Mouse (Mus musculus) heart, embryonic 15.5 days (tissue): ENCODE measurements around the gene Htr1d. TPM values are rescaled to one million over a fixed set of nuclear protein-coding genes. Genes with fewer than 3 reads are reported as not detected.
A peak's percentile ranks its signal among the peaks of the same experiment; 100 is the strongest.

Source experiments
- ATAC-seq: fragments of 200-750 bp; cut with Nextera tagmentation; replicated peaks from 2 replicates; pipeline ENCODE4 v1.8.0; 2017; ENCODE audit warnings: low read depth, moderate TSS enrichment; ENCODE audit not compliant: insufficient number of reproducible peaks, insufficient read depth, low FRiP score
- H3K27ac ChIP-seq: fragments of 300-500 bp; sonication (generic); 2 replicates; pipeline ENCODE4 v1.5.1; 2015; ENCODE audit warnings: mild to moderate bottlenecking, inconsistent platforms
- H3K27me3 ChIP-seq: fragments of 300-500 bp; sonication (generic); 2 replicates; pipeline ENCODE4 v1.6.1; 2015; ENCODE audit warnings: inconsistent platforms
- H3K36me3 ChIP-seq: fragments of 300-500 bp; sonication (generic); 2 replicates; pipeline ENCODE4 v1.6.1; 2015; ENCODE audit warnings: mild to moderate bottlenecking, inconsistent platforms
- H3K4me1 ChIP-seq: fragments of 300-500 bp; sonication (generic); replicated peaks from 2 replicates; pipeline ENCODE4 v1.6.1; 2015; ENCODE audit warnings: inconsistent platforms
- H3K4me2 ChIP-seq: fragments of 300-500 bp; sonication (generic); 2 replicates; pipeline ENCODE4 v1.6.1; 2015; ENCODE audit warnings: inconsistent platforms, mild to moderate bottlenecking, moderate library complexity
- H3K4me3 ChIP-seq: fragments of 300-500 bp; sonication (generic); 2 replicates; pipeline ENCODE4 v1.5.1; 2015; ENCODE audit warnings: mild to moderate bottlenecking, inconsistent platforms
- H3K9ac ChIP-seq: fragments of 300-500 bp; sonication (generic); 2 replicates; pipeline ENCODE4 v1.6.1; 2015; ENCODE audit warnings: mild to moderate bottlenecking, inconsistent platforms
- H3K9me3 ChIP-seq: fragments of 300-500 bp; sonication (generic); replicated peaks from 2 replicates; pipeline ENCODE4 v1.6.1; 2016; ENCODE audit warnings: inconsistent platforms
- WGBS: fragments of 180-500 bp; shearing (Covaris S2); methylation state at CpG from one replicate; pipeline ENCODE4 v1.1.7; 2015; ENCODE audit warnings: mixed read lengths; 5-methylcytosine and 5-hydroxymethylcytosine counted together
- polyA plus RNA-seq: library from polyadenylated mRNA; unstranded; fragments of >200 nt; fragmentation: Nextera tagmentation; extraction: Ambion mirVana; gene quantifications from 2 replicates; pipeline ENCODE4 v1.2.1, GENCODE M21; 2015

Gene Htr1d
- polyA plus RNA-seq, result 0.18 and 0.37 TPM in 2 replicates

DNA sequence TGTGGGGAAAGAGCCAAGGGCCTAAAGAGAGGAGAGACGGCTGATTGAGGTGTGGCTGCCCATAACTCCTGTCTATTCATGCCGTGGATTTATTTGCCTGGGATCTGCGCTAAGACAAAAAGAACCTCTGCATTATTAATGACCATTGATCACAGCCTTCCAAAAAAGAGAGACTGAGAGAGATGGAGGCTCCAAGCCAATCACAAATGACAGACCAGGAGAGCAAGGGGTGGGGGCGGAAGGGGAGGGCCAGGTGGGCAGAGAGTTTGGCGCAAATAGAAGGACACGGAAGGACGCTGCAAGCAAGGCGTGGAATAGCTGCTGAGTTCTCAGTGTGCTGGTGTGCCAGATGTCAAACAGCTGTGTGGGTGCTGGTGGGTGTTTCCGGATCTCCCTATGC lies at the start of gene Htr1d:
Htr1d (plus strand) TSS at position 301 of the 400 bp plus-strand sequence.
- H3K27ac ChIP-seq, result no peak within 1 kb of the TSS
- H3K4me2 ChIP-seq, result peak within 1 kb of the TSS; percentile 90
- H3K4me1 ChIP-seq, result peaks cover 15% of the 10 kb centered on the region
- 69% methylated on average over 9 of the region's 9 CpGs for WGBS
- ATAC-seq, result no peak
- H3K9me3 ChIP-seq, result no peaks in the 10 kb centered on the region
- peak within 1 kb of the TSS; percentile 52 for H3K4me3 ChIP-seq
- no peaks in the 10 kb centered on the region for H3K36me3 ChIP-seq
- peak within 1 kb of the TSS; percentile 38 for H3K9ac ChIP-seq
- peaks cover 48% of the 10 kb centered on the region for H3K27me3 ChIP-seq

DNA sequence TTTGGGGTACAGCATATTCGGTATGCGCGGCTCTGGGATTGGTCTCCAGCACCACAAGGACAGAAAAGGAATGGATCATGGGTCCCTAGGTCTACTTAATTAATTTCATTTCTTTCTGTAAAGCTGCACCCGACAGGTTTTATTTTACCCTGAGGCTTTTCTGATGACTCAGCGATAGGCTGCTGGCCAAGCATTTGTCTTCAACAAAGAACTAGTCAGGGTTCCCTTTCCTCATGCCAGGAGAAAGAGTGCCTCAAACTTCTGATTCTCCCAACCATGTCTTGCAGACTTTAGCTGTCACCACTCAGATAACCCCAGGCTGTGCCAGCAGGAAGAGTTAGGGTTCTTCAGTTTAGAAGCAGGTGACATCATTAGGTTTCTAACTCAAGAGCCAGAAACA lies 46.3 kb upstream of the Htr1d start:
- H3K36me3 ChIP-seq, result no peaks in the 10 kb centered on the region
- no peak overlapping the region for H3K4me3 ChIP-seq
- H3K4me1 ChIP-seq, result no peaks in the 10 kb centered on the region
- WGBS, result 80% methylated on average over 5 of the region's 5 CpGs
- no peak for ATAC-seq
- H3K9ac ChIP-seq, result no peak overlapping the region
- H3K27ac ChIP-seq, result no peak overlapping the region
- no peak overlapping the region for H3K4me2 ChIP-seq
- H3K27me3 ChIP-seq, result no peaks in the 10 kb centered on the region
- no peaks in the 10 kb centered on the region for H3K9me3 ChIP-seq

DNA sequence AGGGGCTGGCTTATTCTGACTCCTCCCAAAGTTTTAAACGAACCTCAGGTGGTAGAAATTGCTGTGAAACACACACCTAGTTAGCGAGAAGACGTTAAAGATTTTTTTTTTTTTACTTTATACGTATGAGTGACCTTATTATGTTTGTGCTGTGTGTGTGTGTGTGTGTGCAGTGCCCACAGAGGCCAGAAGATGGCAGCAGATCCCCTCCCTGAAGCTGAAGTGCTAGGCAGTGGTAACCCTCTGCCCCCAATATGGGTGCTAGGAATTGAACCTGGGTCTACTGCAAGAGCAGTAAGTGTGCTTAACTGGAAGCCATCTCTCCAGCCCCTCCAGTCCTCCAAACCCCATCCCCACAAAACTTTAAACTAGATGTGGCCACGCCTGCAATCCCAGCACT lies 40.3 kb upstream of the Htr1d start:
- no peaks in the 10 kb centered on the region for H3K9me3 ChIP-seq
- no peak overlapping the region for H3K9ac ChIP-seq
- H3K4me3 ChIP-seq, result no peak overlapping the region
- ATAC-seq, result no peak
- 86% methylated on average over 5 of the region's 5 CpGs for WGBS
- no peaks in the 10 kb centered on the region for H3K36me3 ChIP-seq
- no peaks in the 10 kb centered on the region for H3K4me1 ChIP-seq
- H3K4me2 ChIP-seq, result no peak overlapping the region
- 0 out of 2 replicates have a peak, but pooled peaks cover 3% of the 10 kb centered on the region for H3K27me3 ChIP-seq
- no peak overlapping the region for H3K27ac ChIP-seq

DNA sequence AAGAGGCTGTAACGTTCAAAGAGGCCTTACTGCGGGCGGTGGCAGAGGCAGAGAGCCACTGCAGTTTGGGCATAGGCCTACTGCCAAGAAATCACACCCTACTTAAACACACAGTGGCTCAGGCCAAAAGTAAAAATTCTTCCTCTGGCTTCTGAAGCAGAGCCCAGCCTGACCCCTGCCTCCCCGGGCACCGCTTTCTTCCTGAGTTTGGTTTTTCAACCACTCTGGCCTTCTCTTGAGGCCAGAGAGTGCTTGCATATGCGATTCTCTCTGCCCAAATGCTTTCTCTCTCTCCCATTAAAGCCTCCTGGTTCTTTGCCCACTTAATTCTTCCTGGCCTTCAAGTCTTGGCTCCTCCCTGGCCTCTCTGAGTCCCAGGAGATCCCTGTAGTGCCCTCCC lies 39.5 kb upstream of the Htr1d start:
- Histone ChIP-seq H3K36me3 (no peaks in the 10 kb centered on the region), H3K4me3 (no peak overlapping the region), H3K4me1 (no peaks in the 10 kb centered on the region), H3K27ac (no peak overlapping the region), H3K4me2 (no peak overlapping the region), H3K9ac (no peak overlapping the region), H3K27me3 (peaks cover 8% of the 10 kb centered on the region; the same call in 1 of the 2 replicates), H3K9me3 (no peaks in the 10 kb centered on the region)
- ATAC-seq, result no peak
- 73% methylated on average over 6 of the region's 6 CpGs for WGBS

DNA sequence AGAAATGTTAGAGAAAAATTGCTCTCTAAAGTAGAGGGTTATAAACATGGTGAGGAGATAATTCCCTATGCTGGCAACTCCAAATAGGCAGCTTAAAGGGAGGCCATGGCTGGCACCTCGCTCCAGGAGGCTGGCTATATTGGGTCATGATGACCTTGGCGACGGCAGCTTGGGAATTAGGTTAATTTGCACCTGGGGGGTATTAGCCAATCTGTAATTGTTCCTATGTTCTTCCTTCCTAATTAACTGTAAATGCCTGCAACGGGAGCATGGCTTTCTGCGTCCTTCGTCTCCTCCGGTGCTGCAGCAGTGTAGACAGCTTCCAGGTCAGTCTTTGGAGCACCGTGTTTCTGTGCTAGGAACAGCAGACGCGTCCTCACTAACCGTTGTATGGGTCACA lies 36.1 kb upstream of the Htr1d start:
- H3K4me2 ChIP-seq, result no peak overlapping the region
- 37% methylated on average over 11 of the region's 11 CpGs for WGBS

DNA sequence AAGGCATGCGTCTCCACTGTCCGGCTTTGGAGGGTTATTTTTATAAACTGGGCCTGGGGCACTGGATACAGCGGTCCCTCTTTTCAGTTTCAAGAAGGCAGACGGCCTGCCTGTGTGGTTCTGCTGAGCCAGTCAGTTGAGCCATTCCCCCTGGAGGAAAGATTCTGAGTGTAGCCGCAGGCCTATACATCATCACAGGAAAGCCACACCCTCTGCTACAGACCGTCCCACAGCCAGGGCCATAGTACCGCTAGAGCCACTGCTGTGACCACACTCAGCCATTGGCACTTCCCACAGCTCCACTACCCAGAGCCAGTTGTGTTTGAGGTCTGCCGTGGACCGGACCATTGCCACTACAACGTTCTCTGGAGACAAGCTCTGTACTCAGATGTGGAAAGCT lies 21.5 kb upstream of the Htr1d start:
- Histone ChIP-seq H3K9me3 (no peaks in the 10 kb centered on the region), H3K27me3 (no peaks in the 10 kb centered on the region), H3K4me1 (no peaks in the 10 kb centered on the region), H3K36me3 (no peaks in the 10 kb centered on the region), H3K4me3 (no peak overlapping the region), H3K4me2 (no peak overlapping the region), H3K27ac (no peak overlapping the region), H3K9ac (no peak overlapping the region)
- no peak for ATAC-seq
- 71% methylated on average over 10 of the region's 10 CpGs for WGBS

More for the DNA sequence above, 36.1 kb upstream of the Htr1d start:
- Histone ChIP-seq H3K9ac (no peak overlapping the region), H3K9me3 (no peaks in the 10 kb centered on the region), H3K36me3 (no peaks in the 10 kb centered on the region), H3K4me1 (no peaks in the 10 kb centered on the region), H3K27me3 (peaks cover 8% of the 10 kb centered on the region; the same call in 1 of the 2 replicates), H3K27ac (no peak overlapping the region), H3K4me3 (no peak overlapping the region)
- ATAC-seq, result no peak

DNA sequence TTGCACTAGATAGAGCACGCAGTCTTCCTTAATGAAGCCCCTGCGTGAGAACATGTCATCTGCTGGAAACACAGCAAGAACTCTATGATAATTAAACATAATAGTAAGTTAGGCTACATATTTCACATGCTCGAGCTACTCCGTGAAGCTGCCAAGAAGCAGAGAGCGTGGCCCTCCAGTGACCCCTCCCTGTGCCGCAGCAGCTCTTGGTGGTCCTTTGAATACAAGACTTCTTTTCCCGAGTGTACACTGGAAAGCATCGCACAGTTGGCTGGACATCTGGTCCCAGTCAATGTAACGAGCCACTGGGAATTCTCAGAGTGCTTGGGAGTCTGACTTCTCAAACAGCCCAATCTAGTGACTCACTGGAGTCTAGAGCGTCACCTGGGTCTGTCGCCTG lies 15.5 kb upstream of the Htr1d start:
- WGBS, result 56% methylated on average over 11 of the region's 11 CpGs

DNA sequence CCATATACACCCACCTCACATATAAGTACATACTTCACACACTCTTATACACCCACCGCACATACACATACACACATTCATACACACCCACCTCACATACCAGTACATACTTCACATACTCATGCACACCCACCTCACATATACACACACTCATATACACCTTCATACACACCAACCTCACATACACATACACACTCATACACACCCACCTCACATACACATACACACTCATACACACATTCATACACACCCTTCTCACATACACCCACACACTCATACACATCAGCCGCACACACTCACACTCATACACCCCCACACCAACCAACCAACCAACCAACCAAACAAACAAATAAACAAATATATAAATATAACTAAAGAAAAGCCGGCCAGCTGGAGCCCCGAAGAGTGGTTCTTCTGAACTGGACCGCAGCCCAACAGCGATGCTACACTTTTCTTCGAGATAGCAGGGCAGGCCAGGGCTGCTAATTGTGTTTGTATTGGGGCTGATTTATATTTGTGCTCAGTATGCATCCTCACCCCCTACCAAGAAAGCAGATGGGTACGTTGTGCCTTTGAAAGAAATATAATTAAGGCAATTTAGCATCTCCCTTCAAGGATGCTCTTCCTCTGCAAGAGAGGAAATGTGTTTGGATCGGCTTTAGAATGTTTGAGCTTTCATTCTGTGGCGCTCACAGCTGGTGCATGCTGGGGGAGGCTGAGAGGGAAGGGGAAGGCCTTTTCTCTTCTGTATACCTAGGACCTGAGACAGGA lies 11.1 kb upstream of the Htr1d start:
- H3K27ac ChIP-seq, result no peak overlapping the region
- H3K9me3 ChIP-seq, result no peaks in the 10 kb centered on the region
- no peak for ATAC-seq
- no peak overlapping the region for H3K4me2 ChIP-seq
- H3K9ac ChIP-seq, result no peak overlapping the region
- WGBS, result 74% methylated on average over 10 of the region's 10 CpGs
- H3K27me3 ChIP-seq, result no peaks in the 10 kb centered on the region
- no peak overlapping the region for H3K4me3 ChIP-seq
- H3K36me3 ChIP-seq, result no peaks in the 10 kb centered on the region
- H3K4me1 ChIP-seq, result 0 out of 2 replicates have a peak, but pooled peaks cover 2% of the 10 kb centered on the region

More for the DNA sequence above, 15.5 kb upstream of the Htr1d start:
- Histone ChIP-seq H3K36me3 (no peaks in the 10 kb centered on the region), H3K4me2 (no peak overlapping the region), H3K27ac (no peak overlapping the region), H3K4me1 (0 out of 2 replicates have a peak, but pooled peaks cover 2% of the 10 kb centered on the region), H3K9ac (no peak overlapping the region), H3K4me3 (no peak overlapping the region), H3K9me3 (no peaks in the 10 kb centered on the region), H3K27me3 (no peaks in the 10 kb centered on the region)
- ATAC-seq, result no peak

DNA sequence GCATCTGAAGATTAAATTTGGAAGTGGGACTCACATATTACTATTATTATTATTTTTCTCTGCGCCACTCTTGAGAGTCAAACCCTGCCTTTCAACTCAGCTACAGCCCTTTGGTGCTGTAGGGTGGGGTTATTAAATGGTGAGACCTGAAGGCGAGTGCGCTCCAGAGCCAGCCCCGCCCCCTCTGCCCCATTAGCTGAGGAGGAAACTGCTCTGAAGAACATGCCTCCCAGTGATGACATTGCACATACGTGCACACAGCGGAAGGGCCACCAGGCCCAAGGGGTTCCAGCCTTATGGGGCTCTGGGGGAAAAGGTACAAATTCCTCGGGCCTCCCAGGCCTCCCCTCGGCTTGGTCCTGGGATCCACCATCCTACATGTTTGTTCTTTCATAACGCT lies 7.8 kb upstream of the Htr1d start:
- H3K4me2 ChIP-seq, result no peak overlapping the region
- 85% methylated on average over 9 of the region's 9 CpGs for WGBS
- peaks cover 12% of the 10 kb centered on the region for H3K27me3 ChIP-seq
- ATAC-seq, result no peak
- no peak overlapping the region for H3K4me3 ChIP-seq
- H3K9me3 ChIP-seq, result no peaks in the 10 kb centered on the region
- 0 out of 2 replicates have a peak, but pooled peaks cover 2% of the 10 kb centered on the region for H3K4me1 ChIP-seq
- no peak overlapping the region for H3K9ac ChIP-seq
- no peaks in the 10 kb centered on the region for H3K36me3 ChIP-seq
- no peak overlapping the region for H3K27ac ChIP-seq

DNA sequence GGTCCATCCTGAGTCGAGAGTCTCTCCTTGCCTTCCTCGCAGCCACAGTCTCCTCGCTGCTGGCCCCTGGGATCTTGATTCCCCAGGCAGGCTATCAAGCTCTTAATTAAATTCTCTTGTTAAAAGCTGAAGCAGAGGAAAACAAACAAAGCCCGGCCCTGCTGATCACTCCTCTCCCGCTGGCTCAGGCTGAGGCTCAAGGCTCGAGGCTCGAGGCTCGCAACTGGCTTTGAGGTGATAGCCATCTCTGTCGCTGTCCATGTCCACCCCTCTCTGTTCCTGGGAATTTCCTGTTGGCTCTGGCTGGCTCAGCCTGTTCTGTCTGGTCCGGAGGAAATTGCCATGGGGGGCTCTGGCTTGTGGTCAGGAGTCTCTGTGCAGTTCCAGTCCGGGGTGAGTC lies 4.4 kb upstream of the Htr1d start:
- Histone ChIP-seq H3K4me2 (no peak overlapping the region), H3K9ac (no peak overlapping the region), H3K36me3 (no peaks in the 10 kb centered on the region), H3K4me3 (no peak overlapping the region), H3K4me1 (peaks cover 4% of the 10 kb centered on the region), H3K27me3 (peaks cover 33% of the 10 kb centered on the region), H3K27ac (no peak overlapping the region), H3K9me3 (no peaks in the 10 kb centered on the region)
- ATAC-seq, result no peak
- 13% methylated on average over 11 of the region's 11 CpGs for WGBS

DNA sequence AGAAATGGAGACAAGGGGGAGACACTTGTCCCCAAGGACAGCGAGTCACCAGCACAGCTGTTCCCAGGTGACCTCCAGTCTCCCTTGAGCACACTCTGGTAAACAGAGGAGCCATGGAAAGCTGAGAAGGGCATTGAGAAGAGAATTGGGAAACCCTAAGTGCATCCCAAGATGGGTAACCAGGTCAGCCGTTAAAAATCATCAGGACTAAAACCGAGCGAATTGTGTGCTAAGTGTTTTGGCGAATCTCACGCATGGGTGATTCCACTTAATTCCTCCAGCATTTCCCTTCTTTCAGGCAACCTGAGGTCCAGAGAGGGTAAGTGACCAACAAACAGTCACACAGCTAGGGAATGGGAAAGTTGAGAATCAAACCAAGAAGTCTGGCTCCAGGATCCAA lies 3.9 kb upstream of the Htr1d start:
- 74% methylated on average over 6 of the region's 6 CpGs for WGBS
- Histone ChIP-seq H3K4me3 (no peak overlapping the region), H3K36me3 (no peaks in the 10 kb centered on the region), H3K27ac (no peak overlapping the region), H3K4me1 (peaks cover 8% of the 10 kb centered on the region), H3K9ac (no peak overlapping the region), H3K27me3 (peaks cover 35% of the 10 kb centered on the region), H3K4me2 (no peak overlapping the region), H3K9me3 (no peaks in the 10 kb centered on the region)
- no peak for ATAC-seq
